Mouse (Mus musculus) adrenal gland, adult 2 months (tissue): ENCODE measurements around the gene Eif4e3. TPM values are rescaled to one million over a fixed set of nuclear protein-coding genes. Genes with fewer than 3 reads are reported as not detected.

Experiments used
- DNase-seq: peaks from one replicate; pipeline ENCODE4 v3.0.0; 2021
- polyA plus RNA-seq: library from polyadenylated mRNA; depleted of rRNA; stranded (reverse); fragments of >200 nt; gene quantifications from 2 replicates; pipeline ENCODE4 v1.2.3, GENCODE M21; 2012
- total RNA-seq, 2 experiments: library from RNA; stranded (reverse); gene quantifications; 2 replicates each; pipeline ENCODE4 v1.2.3; 2021

Gene Eif4e3
- total and polyA plus RNA-seq, 3 experiments, result 5.4 to 32.6 (median 30.2) TPM

DNA sequence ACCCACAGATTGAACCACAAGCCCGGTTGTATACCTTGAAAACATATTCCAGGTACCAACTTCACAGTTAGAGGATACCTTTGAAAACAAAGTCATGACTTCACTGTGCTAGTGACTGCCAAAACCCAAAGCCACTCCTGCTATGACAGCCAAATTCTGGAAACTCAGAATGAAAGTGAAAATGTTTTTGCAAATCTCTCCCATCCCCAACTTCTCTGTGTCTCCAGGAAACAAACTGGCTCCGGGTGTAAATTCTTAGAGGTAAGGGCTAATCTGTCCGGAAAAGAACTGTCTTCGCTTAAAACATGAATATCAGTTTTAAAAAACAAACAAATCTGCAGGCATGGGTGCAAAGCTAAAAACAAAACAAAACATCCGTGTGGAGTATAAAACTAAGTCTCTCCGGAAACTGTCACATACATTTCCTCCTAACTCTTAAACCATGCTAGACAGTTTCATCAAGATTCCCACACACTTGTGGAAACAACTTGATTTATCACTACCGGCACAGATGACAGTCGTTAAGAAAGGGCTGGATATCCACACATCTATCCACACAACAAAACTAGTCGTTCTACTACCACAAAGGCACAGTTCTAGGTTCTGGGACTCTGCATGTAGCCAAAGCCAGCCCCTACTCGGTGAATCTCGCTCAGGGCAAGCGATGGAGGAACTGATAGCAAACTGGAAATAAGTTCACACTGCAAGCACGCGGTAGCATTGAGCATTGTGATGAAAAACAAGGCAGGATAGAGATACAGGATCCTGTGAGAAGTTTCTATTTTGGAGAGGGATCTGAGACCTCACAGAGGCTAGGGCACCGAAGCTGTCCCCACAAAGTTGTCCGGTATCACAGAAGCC is 884 bp downstream of the Eif4e3 start:
- DNase-seq, result peak; percentile 10

- DNase-seq, result no peak
These were observed 3.3 kb downstream of the Eif4e3 start for GRCm38 (mm10) chr6:99663232-99663631.

- DNase-seq, result no peak
These were observed 6.1 kb downstream of the Eif4e3 start for GRCm38 (mm10) chr6:99660443-99660842.

DNA sequence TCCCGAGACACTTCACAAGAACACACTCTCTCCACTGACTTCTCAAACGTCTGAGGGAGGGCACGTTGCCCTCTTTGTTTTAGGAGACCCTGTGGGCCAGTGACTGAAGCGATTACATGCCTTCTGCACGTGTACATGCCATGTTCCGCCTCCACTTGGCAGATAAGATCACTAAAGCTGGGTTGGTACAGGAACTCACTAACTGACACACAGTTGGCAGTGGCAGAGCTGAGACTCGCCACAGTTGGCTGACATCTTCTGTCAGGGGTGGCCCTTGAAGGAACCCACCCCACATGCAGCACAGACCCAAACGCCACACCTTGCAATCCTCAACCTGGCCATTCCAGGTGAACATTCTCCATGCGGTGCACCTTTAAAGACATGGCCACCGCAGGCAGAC is 8.0 kb downstream of the Eif4e3 start:
- no peak for DNase-seq

GRCm38 (mm10) chr6:99656088-99656487 is 10.5 kb downstream of the Eif4e3 start:
- no peak for DNase-seq

GRCm38 (mm10) chr6:99655488-99655887 is 11.1 kb downstream of the Eif4e3 start:
- DNase-seq, result no peak

DNA sequence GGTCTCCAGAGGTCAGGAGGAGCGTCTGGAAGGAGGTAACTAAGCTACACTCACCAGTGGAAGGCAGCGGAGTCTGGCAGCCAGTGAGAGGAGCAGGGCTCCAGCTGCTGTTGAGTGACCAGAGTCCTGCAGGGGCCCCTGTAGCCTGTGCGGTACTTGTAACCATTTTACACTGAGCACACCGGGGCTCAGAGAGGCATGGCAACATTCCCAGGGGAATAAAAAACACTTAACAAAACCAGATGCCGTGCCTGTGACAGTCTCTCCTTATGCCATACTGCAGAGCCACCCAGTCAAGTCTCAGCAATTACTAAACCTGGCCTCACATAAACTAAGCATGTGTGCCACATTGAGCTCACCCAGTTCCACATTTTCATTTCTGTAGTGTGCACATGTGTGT is 12.2 kb downstream of the Eif4e3 start:
- DNase-seq, result no peak

DNA sequence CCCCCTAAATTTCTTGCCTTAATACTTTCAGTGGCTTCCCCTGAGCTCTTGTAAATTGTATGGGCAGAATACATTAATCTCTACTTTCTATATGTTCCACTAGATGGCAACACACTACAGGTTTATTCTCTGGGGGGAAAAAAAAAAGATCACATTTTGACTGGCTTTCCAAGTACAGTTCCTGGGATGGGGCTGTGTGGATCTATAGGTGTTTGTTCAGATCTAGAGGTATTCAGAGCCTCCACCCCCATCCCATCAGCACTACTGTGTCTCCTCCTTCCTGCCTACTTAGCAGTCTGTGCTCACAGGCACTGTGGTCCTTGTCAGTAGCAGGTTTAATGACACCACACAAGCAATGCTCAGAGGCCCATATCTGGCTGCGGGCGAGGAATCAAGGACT is 14.2 kb downstream of the Eif4e3 start:
- DNase-seq, result no peak

GRCm38 (mm10) chr6:99649307-99649706 is 17.3 kb downstream of the Eif4e3 start:
- no peak for DNase-seq

- no peak for DNase-seq
These were observed 20.2 kb downstream of the Eif4e3 start for GRCm38 (mm10) chr6:99646344-99646743.

GRCm38 (mm10) chr6:99644876-99645275 is 21.7 kb downstream of the Eif4e3 start:
- DNase-seq, result no peak

DNA sequence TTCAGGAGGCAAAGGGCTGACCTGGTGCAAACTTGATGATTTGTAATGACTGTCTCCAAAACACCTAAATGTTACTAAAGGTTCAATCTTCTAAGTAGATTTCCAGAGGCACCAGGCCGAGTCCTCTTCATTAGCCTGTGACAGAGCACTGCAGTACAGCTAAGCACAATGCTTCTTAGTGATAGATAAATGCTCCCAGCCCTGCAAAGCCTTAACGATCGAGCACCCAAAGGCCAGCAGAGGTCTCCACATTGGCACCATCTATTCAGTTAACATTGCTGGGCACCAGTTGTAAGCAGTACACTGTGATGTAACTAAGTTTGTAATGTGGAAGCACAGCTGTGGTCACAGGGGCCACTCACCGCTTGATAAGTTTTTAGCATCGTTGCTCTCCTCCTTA is 22.2 kb downstream of the Eif4e3 start:
- no peak for DNase-seq

- DNase-seq, result peak; percentile 83
These were observed 23.0 kb downstream of the Eif4e3 start for GRCm38 (mm10) chr6:99643439-99644199.

DNA sequence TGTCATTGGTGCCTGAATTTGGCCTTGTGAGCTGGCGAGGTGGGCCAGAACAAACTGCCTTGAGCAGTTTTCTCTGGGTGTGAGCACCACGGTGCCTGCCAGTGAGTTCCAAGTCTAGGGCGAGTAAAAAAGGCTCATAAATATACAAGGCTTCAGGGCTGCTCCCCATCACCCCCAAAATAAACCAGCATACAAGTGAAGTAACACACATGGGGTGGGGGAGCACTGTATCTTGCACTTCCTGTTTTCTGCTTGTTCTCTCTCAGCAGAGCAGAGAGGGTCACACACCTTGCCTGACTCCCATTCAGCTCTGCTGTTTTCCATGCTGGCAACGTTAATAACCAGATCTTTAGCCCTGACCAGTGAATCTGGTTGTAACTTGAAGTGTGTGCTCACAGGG is 29.1 kb downstream of the Eif4e3 start:
- no peak for DNase-seq

GRCm38 (mm10) chr6:99636801-99637200 is 29.8 kb downstream of the Eif4e3 start:
- no peak for DNase-seq

GRCm38 (mm10) chr6:99636121-99636520 is 30.4 kb downstream of the Eif4e3 start:
- DNase-seq, result no peak

GRCm38 (mm10) chr6:99632121-99632980 is 34.2 kb downstream of the Eif4e3 start:
- no peak for DNase-seq

- DNase-seq, result no peak
These were observed 34.9 kb downstream of the Eif4e3 start for GRCm38 (mm10) chr6:99631637-99632036.

DNA sequence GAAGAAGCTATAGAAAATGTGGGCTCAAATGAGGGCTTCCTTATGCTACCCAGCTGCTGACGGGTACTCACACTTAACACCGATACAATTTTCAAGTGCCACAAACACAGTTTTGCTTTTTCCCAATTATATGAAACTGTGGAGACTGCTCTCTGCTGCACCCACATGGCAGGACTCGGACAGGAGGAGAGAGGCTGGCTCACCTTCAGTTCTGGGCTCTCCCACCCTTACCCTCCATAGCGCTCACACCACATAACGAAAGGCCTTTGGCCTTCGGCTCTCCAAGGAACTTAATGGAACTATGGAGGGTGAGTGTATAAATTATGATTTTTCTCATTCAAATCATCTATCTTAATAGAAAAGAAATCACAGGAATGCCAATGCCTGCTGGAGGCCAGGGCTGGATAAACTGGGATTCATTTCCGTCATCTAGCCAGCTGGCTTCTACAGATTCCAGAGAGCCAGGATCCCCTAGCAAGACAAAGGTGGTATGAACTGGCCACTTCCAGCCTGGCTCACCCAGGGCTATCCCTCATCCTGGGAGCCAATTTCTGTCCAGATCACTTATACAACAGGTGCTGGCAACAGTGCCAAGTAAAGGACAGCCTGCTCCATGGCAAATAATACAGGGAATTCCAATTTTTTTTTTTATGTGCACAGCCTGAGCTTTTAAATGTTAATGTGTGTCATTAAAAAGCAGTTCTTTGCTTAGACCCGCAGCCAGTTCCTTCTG is 36.7 kb downstream of the Eif4e3 start:
- no peak for DNase-seq

DNA sequence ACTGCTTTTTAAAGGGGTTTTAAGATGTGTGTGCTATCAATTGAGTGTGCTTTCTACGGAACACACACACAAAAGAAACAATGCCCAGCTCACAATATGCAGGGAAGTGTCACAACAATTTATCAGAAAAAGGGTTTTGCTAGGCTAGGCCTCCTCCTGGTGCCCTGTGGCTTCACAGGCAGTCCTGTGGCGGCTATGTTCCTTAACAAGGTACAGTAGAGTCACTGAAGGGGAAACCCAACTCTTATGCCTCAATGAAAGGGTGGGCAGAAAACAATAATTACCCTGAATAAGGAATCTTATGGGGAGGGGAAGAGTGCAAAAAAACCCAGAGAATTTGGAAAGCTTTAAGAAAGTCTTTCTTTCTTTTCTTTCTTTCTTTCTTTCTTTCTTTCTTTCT is 40.2 kb downstream of the Eif4e3 start:
- no peak for DNase-seq

DNA sequence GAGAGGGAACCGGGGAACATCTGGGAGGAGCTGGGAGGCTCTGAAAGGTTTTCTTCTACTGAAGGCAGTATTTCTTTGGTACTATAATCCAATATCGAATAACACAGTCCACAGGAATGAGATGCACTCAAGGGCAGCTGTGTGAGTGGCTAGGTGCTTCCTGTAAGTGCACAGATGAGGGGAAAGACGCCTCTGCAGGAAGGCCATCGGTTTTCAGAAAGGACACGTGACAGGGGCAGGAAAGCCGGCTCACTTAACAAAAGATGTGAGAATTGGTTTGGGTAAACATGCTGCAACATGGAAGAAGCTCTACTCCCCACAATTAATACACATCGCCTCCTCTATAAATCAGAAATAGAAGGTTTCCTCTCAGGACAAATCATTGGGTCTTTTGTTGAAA is 40.8 kb downstream of the Eif4e3 start:
- DNase-seq, result no peak

DNA sequence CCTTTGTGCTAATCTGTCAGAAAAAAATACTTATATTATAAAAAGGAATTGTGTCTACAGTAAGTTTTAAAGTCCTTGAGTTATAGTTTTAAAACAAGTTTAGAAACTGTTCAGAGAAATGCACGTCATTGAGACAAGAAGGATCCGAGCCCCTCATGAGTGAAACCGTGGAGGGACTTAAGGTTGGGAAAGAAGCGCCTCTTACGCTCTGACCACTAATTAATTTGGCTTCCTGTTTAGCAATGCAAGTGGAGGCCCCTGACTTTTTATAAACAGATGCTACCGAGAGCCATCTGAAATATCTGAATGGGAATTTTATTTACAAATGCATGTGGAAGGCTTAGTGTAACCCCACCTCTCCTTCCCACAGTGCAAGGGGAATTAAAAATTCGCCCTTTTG is 41.3 kb downstream of the Eif4e3 start:
- DNase-seq, result no peak
